Mouse (Mus musculus) forebrain, embryonic 15.5 days (tissue): Measurements from ENCODE around the gene Slc17a7. TPM values are rescaled to one million over a fixed set of nuclear protein-coding genes. Genes with fewer than 3 reads are reported as not detected.
A peak's percentile ranks its signal among the peaks of the same experiment; 100 is the strongest.

ENCODE experiments used
- ATAC-seq: fragments of 200-750 bp; cut with Nextera tagmentation; replicated peaks from 2 replicates; pipeline ENCODE4 v1.8.0; 2017; ENCODE audit warnings: mild to moderate bottlenecking, moderate TSS enrichment, moderate library complexity
- H3K27ac ChIP-seq: fragments of 300-500 bp; sonication (generic); replicated peaks from 2 replicates; pipeline ENCODE4 v1.5.1; 2015; ENCODE audit warnings: mild to moderate bottlenecking, inconsistent platforms
- H3K27me3 ChIP-seq: fragments of 300-500 bp; sonication (generic); 2 replicates; pipeline ENCODE4 v1.6.1; 2015; ENCODE audit warnings: inconsistent platforms
- H3K36me3 ChIP-seq: fragments of 300-500 bp; sonication (generic); 2 replicates; pipeline ENCODE4 v1.6.1; 2015; ENCODE audit warnings: mild to moderate bottlenecking, inconsistent platforms
- H3K4me1 ChIP-seq: fragments of 300-500 bp; sonication (generic); 2 replicates; pipeline ENCODE4 v1.6.1; 2015; ENCODE audit warnings: inconsistent platforms
- H3K4me2 ChIP-seq: fragments of 300-500 bp; sonication (generic); replicated peaks from 2 replicates; pipeline ENCODE4 v1.6.1; 2015; ENCODE audit warnings: mild to moderate bottlenecking, inconsistent platforms
- H3K4me3 ChIP-seq: fragments of 300-500 bp; sonication (generic); 2 replicates; pipeline ENCODE4 v1.5.1; 2015; ENCODE audit warnings: mild to moderate bottlenecking, inconsistent platforms
- H3K9ac ChIP-seq: fragments of 300-500 bp; sonication (generic); replicated peaks from 2 replicates; pipeline ENCODE4 v1.6.1; 2015; ENCODE audit warnings: mild to moderate bottlenecking, inconsistent platforms
- H3K9me3 ChIP-seq: fragments of 300-500 bp; sonication (generic); 2 replicates; pipeline ENCODE4 v1.6.1; 2016; ENCODE audit warnings: inconsistent platforms
- WGBS: fragments of 180-500 bp; shearing (Covaris S2); methylation state at CpG from one replicate; pipeline ENCODE4 v1.1.7; 2015; ENCODE audit warnings: mixed read lengths; 5-methylcytosine and 5-hydroxymethylcytosine counted together
- polyA plus RNA-seq: library from polyadenylated mRNA; unstranded; fragments of >200 nt; fragmentation: Nextera tagmentation; extraction: Ambion mirVana; gene quantifications from 2 replicates; pipeline ENCODE4 v1.2.1, GENCODE M21; 2015

Gene Slc17a7
- polyA plus RNA-seq, 1 experiment from 2014 or later: 20.1 TPM

- H3K9ac ChIP-seq: peak overlapping the region; percentile 98
- H3K4me3 ChIP-seq: peak overlapping the region; percentile 78
- no peak for ATAC-seq
- WGBS: 74% methylated on average over 17 of the region's 17 CpGs
- no peaks in the 10 kb centered on the region for H3K27me3 ChIP-seq
- H3K4me1 ChIP-seq: peaks cover 61% of the 10 kb centered on the region
- H3K27ac ChIP-seq: peak overlapping the region; percentile 86
- peak overlapping the region; percentile 73; the same call in 1 of the 2 replicates for H3K4me2 ChIP-seq
- H3K9me3 ChIP-seq: no peaks in the 10 kb centered on the region
- peaks cover 44% of the 10 kb centered on the region for H3K36me3 ChIP-seq
Measured at GRCm38 (mm10) chr7:45126147-45126843, 37.5 kb upstream of the Slc17a7 start.

- Histone ChIP-seq H3K27me3 (no peaks in the 10 kb centered on the region), H3K4me2 (peak overlapping the region; percentile 73), H3K4me1 (peaks cover 55% of the 10 kb centered on the region), H3K9ac (peak overlapping the region; percentile 98), H3K27ac (peak overlapping the region; percentile 86), H3K4me3 (peak overlapping the region; percentile 78), H3K9me3 (no peaks in the 10 kb centered on the region), H3K36me3 (peaks cover 36% of the 10 kb centered on the region)
- WGBS: 51% methylated on average over 21 of the region's 21 CpGs
- no peak for ATAC-seq
Measured at GRCm38 (mm10) chr7:45126844-45127699, 36.7 kb upstream of the Slc17a7 start.

- no peaks in the 10 kb centered on the region for H3K27me3 ChIP-seq
- WGBS: 2% methylated on average over 6 of the region's 6 CpGs
- peak overlapping the region; percentile 98 for H3K9ac ChIP-seq
- peaks cover 48% of the 10 kb centered on the region for H3K4me1 ChIP-seq
- peak overlapping the region; percentile 86 for H3K27ac ChIP-seq
- ATAC-seq: no peak
- peak overlapping the region; percentile 73 for H3K4me2 ChIP-seq
- H3K4me3 ChIP-seq: peak overlapping the region; percentile 78
- H3K9me3 ChIP-seq: no peaks in the 10 kb centered on the region
- H3K36me3 ChIP-seq: peaks cover 30% of the 10 kb centered on the region
Measured at GRCm38 (mm10) chr7:45127700-45128224, 36.0 kb upstream of the Slc17a7 start.

GRCm38 (mm10) chr7:45128624-45129246 is 35.0 kb upstream of the Slc17a7 start, which contains the start of gene Rpl13a:
Gene Rpl13a, minus strand, starts transcription at chr7:45128761.
- peak within 1 kb of the TSS; percentile 98 for H3K9ac ChIP-seq
- peak within 1 kb of the TSS; percentile 73 for H3K4me2 ChIP-seq
- peak within 1 kb of the TSS; percentile 96 for H3K27ac ChIP-seq
- peaks cover 40% of the 10 kb centered on the region for H3K4me1 ChIP-seq
- under 1% methylated on average over 48 of the region's 48 CpGs for WGBS
- peaks cover 24% of the 10 kb centered on the region for H3K36me3 ChIP-seq
- ATAC-seq: peak; percentile 95
- no peaks in the 10 kb centered on the region for H3K27me3 ChIP-seq
- peak within 1 kb of the TSS; percentile 78 for H3K4me3 ChIP-seq
- H3K9me3 ChIP-seq: no peaks in the 10 kb centered on the region

GRCm38 (mm10) chr7:45129318-45129717 is 34.4 kb upstream of the Slc17a7 start:
- ATAC-seq: no peak
- Histone ChIP-seq H3K36me3 (peaks cover 24% of the 10 kb centered on the region), H3K27me3 (no peaks in the 10 kb centered on the region), H3K9me3 (no peaks in the 10 kb centered on the region), H3K4me3 (peak overlapping the region; percentile 78), H3K9ac (peak overlapping the region; percentile 71), H3K4me2 (peak overlapping the region; percentile 62), H3K4me1 (peaks cover 40% of the 10 kb centered on the region), H3K27ac (peak overlapping the region; percentile 96)
- WGBS: under 1% methylated on average over 17 of the region's 17 CpGs

- H3K9me3 ChIP-seq: no peaks in the 10 kb centered on the region
- peak overlapping the region; percentile 78 for H3K4me3 ChIP-seq
- peaks cover 35% of the 10 kb centered on the region for H3K4me1 ChIP-seq
- WGBS: 60% methylated on average over 15 of the region's 15 CpGs
- peaks cover 24% of the 10 kb centered on the region for H3K36me3 ChIP-seq
- peak overlapping the region; percentile 71 for H3K9ac ChIP-seq
- H3K27ac ChIP-seq: peak overlapping the region; percentile 96
- ATAC-seq: no peak
- no peaks in the 10 kb centered on the region for H3K27me3 ChIP-seq
- H3K4me2 ChIP-seq: peak overlapping the region; percentile 62
Measured at GRCm38 (mm10) chr7:45129776-45130512, 33.8 kb upstream of the Slc17a7 start.

- H3K4me3 ChIP-seq: no peak overlapping the region
- H3K36me3 ChIP-seq: peaks cover 5% of the 10 kb centered on the region
- H3K27me3 ChIP-seq: no peaks in the 10 kb centered on the region; the same call in 1 of the 2 replicates
- no peaks in the 10 kb centered on the region for H3K9me3 ChIP-seq
- no peak overlapping the region for H3K4me2 ChIP-seq
- no peak overlapping the region for H3K9ac ChIP-seq
- H3K27ac ChIP-seq: no peak overlapping the region
- WGBS: 80% methylated on average over 11 of the region's 11 CpGs
- no peak for ATAC-seq
- H3K4me1 ChIP-seq: peaks cover 29% of the 10 kb centered on the region
Measured at GRCm38 (mm10) chr7:45131850-45132249, 31.9 kb upstream of the Slc17a7 start.

GRCm38 (mm10) chr7:45133446-45134159 is 30.1 kb upstream of the Slc17a7 start:
- no peak overlapping the region for H3K4me3 ChIP-seq
- no peak overlapping the region for H3K9ac ChIP-seq
- ATAC-seq: no peak
- 74% methylated on average over 8 of the region's 8 CpGs for WGBS
- no peak overlapping the region for H3K27ac ChIP-seq
- H3K4me1 ChIP-seq: peaks cover 19% of the 10 kb centered on the region
- H3K36me3 ChIP-seq: no peaks in the 10 kb centered on the region
- no peak overlapping the region for H3K4me2 ChIP-seq
- no peaks in the 10 kb centered on the region; the same call in 1 of the 2 replicates for H3K27me3 ChIP-seq
- no peaks in the 10 kb centered on the region for H3K9me3 ChIP-seq

- Histone ChIP-seq H3K27me3 (no peaks in the 10 kb centered on the region; the same call in 1 of the 2 replicates), H3K36me3 (no peaks in the 10 kb centered on the region), H3K4me3 (no peak overlapping the region), H3K4me1 (peaks cover 15% of the 10 kb centered on the region), H3K9ac (no peak overlapping the region), H3K27ac (no peak overlapping the region), H3K9me3 (no peaks in the 10 kb centered on the region), H3K4me2 (no peak overlapping the region)
- no peak for ATAC-seq
- 10% methylated on average over 12 of the region's 12 CpGs for WGBS
Measured at GRCm38 (mm10) chr7:45134544-45135026, 29.2 kb upstream of the Slc17a7 start.

- ATAC-seq: no peak
- no peak overlapping the region for H3K27ac ChIP-seq
- H3K9me3 ChIP-seq: no peaks in the 10 kb centered on the region
- no peak overlapping the region for H3K9ac ChIP-seq
- no peaks in the 10 kb centered on the region for H3K36me3 ChIP-seq
- no peak overlapping the region for H3K4me3 ChIP-seq
- no peaks in the 10 kb centered on the region; the same call in 1 of the 2 replicates for H3K27me3 ChIP-seq
- H3K4me2 ChIP-seq: 0 out of 2 replicates have a peak overlapping the region, but pooled peaks have one; percentile 79
- peaks cover 10% of the 10 kb centered on the region for H3K4me1 ChIP-seq
- WGBS: 87% methylated on average over 3 of the region's 3 CpGs
Measured at GRCm38 (mm10) chr7:45135370-45135769, 28.4 kb upstream of the Slc17a7 start.
